Mouse (Mus musculus): ENCODE measurements at regions not wholly inside any gene's neighbourhood (a gene's known extent, or its start where the extent isn't known, plus 50 kb on each side); places are given as distances from the start of the nearest gene placed in this dataset.

DNA sequence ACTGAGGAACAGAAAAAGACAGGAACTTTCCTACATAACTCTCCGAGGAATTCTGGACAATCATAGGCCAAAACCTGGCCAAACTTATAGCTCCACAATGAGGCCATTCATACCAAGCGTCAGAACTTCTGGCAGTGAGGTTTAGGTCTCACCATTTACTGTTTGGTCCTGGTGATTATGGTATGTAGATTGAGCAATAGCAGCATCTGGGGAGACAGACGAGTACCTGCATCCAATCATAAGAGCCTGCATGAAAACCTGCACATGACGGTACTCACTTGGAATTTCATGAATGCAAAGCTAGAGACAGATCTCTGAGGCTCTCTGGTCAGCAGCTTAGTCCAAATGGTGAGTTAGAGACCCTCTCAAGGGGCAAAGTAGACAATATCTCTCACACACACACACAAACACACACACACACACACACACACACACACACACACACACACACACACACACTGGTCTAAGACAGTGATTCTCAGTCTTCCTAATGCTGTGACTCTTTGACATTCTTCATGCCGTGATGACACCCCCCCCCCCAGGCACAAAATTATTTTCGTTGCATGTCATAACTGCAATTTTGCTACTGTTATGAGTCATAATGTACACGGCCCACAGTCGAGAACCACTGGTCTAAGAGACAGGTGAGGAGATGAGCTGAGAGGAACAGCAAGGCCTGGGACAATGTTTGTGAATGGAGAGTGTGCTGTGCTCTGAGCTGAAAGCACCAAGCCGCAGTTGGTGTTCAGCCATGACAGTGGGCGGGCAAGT lies 522.6 kb upstream of the Atp11b start:
- no peaks in the 10 kb centered on the region for H3K27me3 ChIP-seq (ENCODE audit: control insufficient read depth, insufficient read depth, low read length, poor library complexity, severe bottlenecking)
- no peaks in the 10 kb centered on the region for H3K4me1 ChIP-seq (ENCODE audit: control insufficient read depth, insufficient read depth, low read length)
- no peak for TF ChIP-seq CTCF (IDR thresholded peaks at IDR 0.05; ENCODE audit: low read depth, low read length)
- H3K27ac ChIP-seq (ENCODE audit: insufficient read depth, low read length): no peak overlapping the region
- H3K9me3 ChIP-seq (replicated peaks; ENCODE audit: control insufficient read depth, insufficient read depth, low read length, poor library complexity, severe bottlenecking): no peaks in the 10 kb centered on the region
- no peak overlapping the region for H3K9ac ChIP-seq (ENCODE audit: low read depth, poor library complexity, severe bottlenecking)
- no peak overlapping the region for H3K4me3 ChIP-seq (ENCODE audit: low read depth, low read length)
- H3K36me3 ChIP-seq (ENCODE audit: control insufficient read depth, insufficient read depth, low read length, poor library complexity, severe bottlenecking): no peaks in the 10 kb centered on the region

DNA sequence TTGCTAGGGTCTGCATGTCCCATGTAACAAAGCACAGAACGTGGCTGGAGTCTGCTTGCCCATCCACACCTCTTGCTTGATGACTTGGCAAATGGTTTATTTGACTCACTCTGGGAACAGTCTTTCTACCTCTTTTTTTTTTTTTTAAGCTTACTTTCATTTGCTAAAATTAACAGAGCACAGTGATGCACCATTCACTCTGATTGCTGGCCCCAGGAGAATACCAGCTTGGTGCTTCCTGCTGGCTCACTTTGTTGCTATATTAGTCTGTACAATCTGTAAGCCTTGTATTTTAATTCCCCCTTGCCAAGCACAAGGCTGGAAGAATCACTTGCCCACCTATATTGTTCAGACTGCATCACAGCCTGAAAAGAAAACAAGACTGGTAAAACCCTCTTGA lies 521.4 kb upstream of the Atp11b start:
- Histone ChIP-seq H3K9ac (ENCODE audit: low read depth, poor library complexity, severe bottlenecking) (no peak overlapping the region), H3K36me3 (ENCODE audit: control insufficient read depth, insufficient read depth, low read length, poor library complexity, severe bottlenecking) (no peaks in the 10 kb centered on the region), H3K9me3 (replicated peaks; ENCODE audit: control insufficient read depth, insufficient read depth, low read length, poor library complexity, severe bottlenecking) (no peaks in the 10 kb centered on the region), H3K4me1 (ENCODE audit: control insufficient read depth, insufficient read depth, low read length) (no peaks in the 10 kb centered on the region), H3K27ac (ENCODE audit: insufficient read depth, low read length) (no peak overlapping the region), H3K4me3 (ENCODE audit: low read depth, low read length) (no peak overlapping the region), H3K27me3 (ENCODE audit: control insufficient read depth, insufficient read depth, low read length, poor library complexity, severe bottlenecking) (no peaks in the 10 kb centered on the region)
- TF ChIP-seq POLR2A (IDR thresholded peaks at IDR 0.05; ENCODE audit: insufficient read depth, low read length) (no peak), EP300 (IDR thresholded peaks at IDR 0.05; ENCODE audit: insufficient read depth, low read depth, low read length) (no peak), CTCF (IDR thresholded peaks at IDR 0.05; ENCODE audit: low read depth, low read length) (no peak)

DNA sequence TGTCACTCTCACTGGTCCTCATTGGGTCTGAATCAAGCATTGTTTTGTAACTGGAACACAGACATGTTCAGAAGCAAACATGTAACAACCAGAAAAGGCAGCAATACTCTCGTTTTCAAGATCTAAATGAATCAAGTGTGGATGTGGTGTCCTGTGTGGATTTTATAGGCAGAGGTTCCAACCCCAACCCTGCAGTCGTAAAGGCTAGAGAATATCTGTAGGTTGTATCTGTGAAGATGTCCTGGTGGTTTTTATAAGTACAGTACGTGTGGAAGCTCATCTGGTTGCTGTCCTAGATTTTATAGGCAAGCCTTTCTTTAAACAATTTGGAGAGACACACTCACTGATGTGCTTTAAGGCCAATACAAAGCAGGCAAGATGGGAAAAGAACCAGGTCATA lies 518.8 kb upstream of the Atp11b start:
- Histone ChIP-seq H3K9me3 (replicated peaks; ENCODE audit: control insufficient read depth, insufficient read depth, low read length, poor library complexity, severe bottlenecking) (no peaks in the 10 kb centered on the region), H3K4me3 (ENCODE audit: low read depth, low read length) (no peak overlapping the region), H3K27ac (ENCODE audit: insufficient read depth, low read length) (no peak overlapping the region), H3K9ac (ENCODE audit: low read depth, poor library complexity, severe bottlenecking) (no peak overlapping the region), H3K4me1 (ENCODE audit: control insufficient read depth, insufficient read depth, low read length) (no peaks in the 10 kb centered on the region), H3K27me3 (ENCODE audit: control insufficient read depth, insufficient read depth, low read length, poor library complexity, severe bottlenecking) (no peaks in the 10 kb centered on the region; the same call in 1 of the 2 replicates), H3K36me3 (ENCODE audit: control insufficient read depth, insufficient read depth, low read length, poor library complexity, severe bottlenecking) (no peaks in the 10 kb centered on the region)
- no peak for TF ChIP-seq EP300 (IDR thresholded peaks at IDR 0.05; ENCODE audit: insufficient read depth, low read depth, low read length)
- no peak for TF ChIP-seq POLR2A (IDR thresholded peaks at IDR 0.05; ENCODE audit: insufficient read depth, low read length)
- no peak for TF ChIP-seq CTCF (IDR thresholded peaks at IDR 0.05; ENCODE audit: low read depth, low read length)

DNA sequence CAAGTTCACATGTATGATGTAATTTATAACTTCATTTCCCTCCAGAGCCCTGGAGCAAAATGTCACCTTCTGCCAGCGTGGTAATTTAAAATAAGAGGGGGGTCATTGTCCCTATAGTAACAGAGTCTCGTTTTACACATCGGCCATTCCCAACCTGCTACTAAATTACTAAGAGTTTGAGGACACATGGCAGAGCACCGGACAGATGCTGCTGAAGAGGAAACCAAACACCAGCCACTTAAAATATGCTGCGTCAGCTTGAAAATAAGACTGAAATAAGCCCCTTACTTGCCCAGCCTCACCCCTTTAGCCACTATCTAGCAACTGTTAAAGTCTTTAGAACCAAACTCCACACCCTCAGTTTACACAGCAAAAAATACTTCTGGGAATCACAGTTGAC lies 518.1 kb upstream of the Atp11b start:
- Histone ChIP-seq H3K36me3 (ENCODE audit: control insufficient read depth, insufficient read depth, low read length, poor library complexity, severe bottlenecking) (no peaks in the 10 kb centered on the region), H3K27me3 (ENCODE audit: control insufficient read depth, insufficient read depth, low read length, poor library complexity, severe bottlenecking) (no peaks in the 10 kb centered on the region; the same call in 1 of the 2 replicates), H3K9ac (ENCODE audit: low read depth, poor library complexity, severe bottlenecking) (no peak overlapping the region), H3K4me3 (ENCODE audit: low read depth, low read length) (no peak overlapping the region), H3K4me1 (ENCODE audit: control insufficient read depth, insufficient read depth, low read length) (no peaks in the 10 kb centered on the region), H3K27ac (ENCODE audit: insufficient read depth, low read length) (no peak overlapping the region), H3K9me3 (replicated peaks; ENCODE audit: control insufficient read depth, insufficient read depth, low read length, poor library complexity, severe bottlenecking) (no peaks in the 10 kb centered on the region)
- no peak for TF ChIP-seq CTCF (IDR thresholded peaks at IDR 0.05; ENCODE audit: low read depth, low read length)
- no peak for TF ChIP-seq EP300 (IDR thresholded peaks at IDR 0.05; ENCODE audit: insufficient read depth, low read depth, low read length)
- no peak for TF ChIP-seq POLR2A (IDR thresholded peaks at IDR 0.05; ENCODE audit: insufficient read depth, low read length)

DNA sequence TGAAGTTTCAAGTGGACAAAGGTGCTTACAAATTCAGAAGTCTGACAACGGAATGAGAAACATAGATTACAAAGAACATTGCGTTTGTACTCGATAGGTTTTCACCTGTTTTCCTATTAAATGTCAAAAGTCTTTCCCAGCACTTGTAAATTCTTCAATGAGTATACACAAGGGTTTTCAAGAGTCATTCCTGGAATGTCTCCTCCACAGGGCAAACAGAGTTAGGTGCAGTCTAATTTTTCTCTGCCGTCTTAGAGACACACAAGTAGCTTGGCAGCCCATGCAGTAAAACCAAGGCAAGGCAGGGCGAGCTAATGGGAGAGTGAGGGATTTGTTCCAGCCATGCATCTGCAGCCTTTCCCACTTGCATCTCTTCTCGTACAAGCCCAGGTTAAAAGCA lies 516.6 kb upstream of the Atp11b start:
- H3K27me3 ChIP-seq (ENCODE audit: control insufficient read depth, insufficient read depth, low read length, poor library complexity, severe bottlenecking): no peaks in the 10 kb centered on the region; the same call in 1 of the 2 replicates

DNA sequence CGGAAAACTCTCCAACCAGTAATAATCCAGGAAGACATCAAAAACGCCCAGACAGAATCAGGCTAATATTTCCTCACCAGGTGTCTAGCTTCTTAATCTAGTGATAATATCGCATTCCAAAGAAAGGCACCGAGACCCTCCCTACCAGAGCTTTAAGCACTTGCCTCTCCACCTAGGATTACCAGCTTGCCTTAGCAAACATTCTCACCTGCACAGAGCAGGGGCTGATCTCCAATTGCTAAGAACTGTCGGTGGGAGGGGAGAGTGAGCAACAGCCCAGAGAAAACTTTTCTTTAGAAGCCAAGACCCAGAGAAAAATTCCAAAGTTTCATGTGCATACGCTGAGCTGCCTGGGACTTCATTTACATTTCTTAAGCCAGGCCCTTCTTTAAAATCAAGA lies 511.6 kb upstream of the Atp11b start:
- TF ChIP-seq EP300 (IDR thresholded peaks at IDR 0.05; ENCODE audit: insufficient read depth, low read depth, low read length) (no peak), CTCF (IDR thresholded peaks at IDR 0.05; ENCODE audit: low read depth, low read length) (no peak), POLR2A (IDR thresholded peaks at IDR 0.05; ENCODE audit: insufficient read depth, low read length) (no peak)
- Histone ChIP-seq H3K27me3 (ENCODE audit: control insufficient read depth, insufficient read depth, low read length, poor library complexity, severe bottlenecking) (no peaks in the 10 kb centered on the region; the same call in 1 of the 2 replicates), H3K4me1 (ENCODE audit: control insufficient read depth, insufficient read depth, low read length) (no peaks in the 10 kb centered on the region), H3K27ac (ENCODE audit: insufficient read depth, low read length) (no peak overlapping the region), H3K36me3 (ENCODE audit: control insufficient read depth, insufficient read depth, low read length, poor library complexity, severe bottlenecking) (no peaks in the 10 kb centered on the region), H3K4me3 (ENCODE audit: low read depth, low read length) (no peak overlapping the region), H3K9me3 (replicated peaks; ENCODE audit: control insufficient read depth, insufficient read depth, low read length, poor library complexity, severe bottlenecking) (peaks cover 7% of the 10 kb centered on the region; the same call in 1 of the 2 replicates), H3K9ac (ENCODE audit: low read depth, poor library complexity, severe bottlenecking) (no peak overlapping the region)

More for the DNA sequence above, 516.6 kb upstream of the Atp11b start:
- no peak overlapping the region for H3K9ac ChIP-seq (ENCODE audit: low read depth, poor library complexity, severe bottlenecking)
- no peaks in the 10 kb centered on the region for H3K4me1 ChIP-seq (ENCODE audit: control insufficient read depth, insufficient read depth, low read length)
- no peaks in the 10 kb centered on the region for H3K9me3 ChIP-seq (replicated peaks; ENCODE audit: control insufficient read depth, insufficient read depth, low read length, poor library complexity, severe bottlenecking)
- no peak for TF ChIP-seq EP300 (IDR thresholded peaks at IDR 0.05; ENCODE audit: insufficient read depth, low read depth, low read length)
- no peak overlapping the region for H3K4me3 ChIP-seq (ENCODE audit: low read depth, low read length)
- no peak overlapping the region for H3K27ac ChIP-seq (ENCODE audit: insufficient read depth, low read length)
- no peaks in the 10 kb centered on the region for H3K36me3 ChIP-seq (ENCODE audit: control insufficient read depth, insufficient read depth, low read length, poor library complexity, severe bottlenecking)
